Mouse (Mus musculus) heart, embryonic 15.5 days (tissue): ENCODE results near the gene Olfr631. TPM values are rescaled to one million over a fixed set of nuclear protein-coding genes. Genes with fewer than 3 reads are reported as not detected.
"Not testable (repeated sequence)": the region's sequence is repeated elsewhere in the genome, so short reads cannot be mapped to it uniquely, and the experiment has no call there.

Experiments
- ATAC-seq: fragments of 200-750 bp; cut with Nextera tagmentation; replicated peaks from 2 replicates; pipeline ENCODE4 v1.8.0; 2017; ENCODE audit warnings: low read depth, moderate TSS enrichment; ENCODE audit not compliant: insufficient number of reproducible peaks, insufficient read depth, low FRiP score
- H3K27ac ChIP-seq: fragments of 300-500 bp; sonication (generic); 2 replicates; pipeline ENCODE4 v1.5.1; 2015; ENCODE audit warnings: mild to moderate bottlenecking, inconsistent platforms
- H3K27me3 ChIP-seq: fragments of 300-500 bp; sonication (generic); 2 replicates; pipeline ENCODE4 v1.6.1; 2015; ENCODE audit warnings: inconsistent platforms
- H3K36me3 ChIP-seq: fragments of 300-500 bp; sonication (generic); 2 replicates; pipeline ENCODE4 v1.6.1; 2015; ENCODE audit warnings: mild to moderate bottlenecking, inconsistent platforms
- H3K4me1 ChIP-seq: fragments of 300-500 bp; sonication (generic); replicated peaks from 2 replicates; pipeline ENCODE4 v1.6.1; 2015; ENCODE audit warnings: inconsistent platforms
- H3K4me2 ChIP-seq: fragments of 300-500 bp; sonication (generic); 2 replicates; pipeline ENCODE4 v1.6.1; 2015; ENCODE audit warnings: inconsistent platforms, mild to moderate bottlenecking, moderate library complexity
- H3K4me3 ChIP-seq: fragments of 300-500 bp; sonication (generic); 2 replicates; pipeline ENCODE4 v1.5.1; 2015; ENCODE audit warnings: mild to moderate bottlenecking, inconsistent platforms
- H3K9ac ChIP-seq: fragments of 300-500 bp; sonication (generic); 2 replicates; pipeline ENCODE4 v1.6.1; 2015; ENCODE audit warnings: mild to moderate bottlenecking, inconsistent platforms
- H3K9me3 ChIP-seq: fragments of 300-500 bp; sonication (generic); replicated peaks from 2 replicates; pipeline ENCODE4 v1.6.1; 2016; ENCODE audit warnings: inconsistent platforms
- WGBS: fragments of 180-500 bp; shearing (Covaris S2); methylation state at CpG from one replicate; pipeline ENCODE4 v1.1.7; 2015; ENCODE audit warnings: mixed read lengths; 5-methylcytosine and 5-hydroxymethylcytosine counted together
- polyA plus RNA-seq: library from polyadenylated mRNA; unstranded; fragments of >200 nt; fragmentation: Nextera tagmentation; extraction: Ambion mirVana; gene quantifications from 2 replicates; pipeline ENCODE4 v1.2.1, GENCODE M21; 2015

Olfr631 gene
- not detected in 2 replicates for polyA plus RNA-seq

GRCm38 (mm10) chr7:103928525-103928924, at the start of gene Olfr631:
Gene Olfr631 (plus strand): TSS chr7:103928825.
- H3K4me2 ChIP-seq = no peak within 1 kb of the TSS
- no peak within 1 kb of the TSS for H3K27ac ChIP-seq
- H3K27me3 ChIP-seq = no peaks in the 10 kb centered on the region
- H3K4me3 ChIP-seq = no peak within 1 kb of the TSS
- H3K9me3 ChIP-seq = no peaks in the 10 kb centered on the region
- no peak within 1 kb of the TSS for H3K9ac ChIP-seq
- ATAC-seq = no peak
- no peaks in the 10 kb centered on the region for H3K36me3 ChIP-seq
- no peaks in the 10 kb centered on the region for H3K4me1 ChIP-seq

GRCm38 (mm10) chr7:103886152-103886551, 42.5 kb upstream of the Olfr631 start, which contains the start of gene Olfr66:
Gene Olfr66 (minus strand): TSS chr7:103886252.
- H3K27ac ChIP-seq = no peak within 1 kb of the TSS
- H3K9me3 ChIP-seq = no peaks in the 10 kb centered on the region
- no peaks in the 10 kb centered on the region for H3K27me3 ChIP-seq
- H3K36me3 ChIP-seq = no peaks in the 10 kb centered on the region
- no peak within 1 kb of the TSS for H3K4me3 ChIP-seq
- no peaks in the 10 kb centered on the region for H3K4me1 ChIP-seq
- H3K4me2 ChIP-seq = no peak within 1 kb of the TSS
- H3K9ac ChIP-seq = no peak within 1 kb of the TSS
- no peak for ATAC-seq

GRCm38 (mm10) chr7:103894385-103894784, 34.2 kb upstream of the Olfr631 start, which contains the start of gene Olfr64:
Gene Olfr64 (minus strand): TSS chr7:103894485.
- no peak for ATAC-seq
- Histone ChIP-seq H3K9me3 (no peaks in the 10 kb centered on the region), H3K4me1 (no peaks in the 10 kb centered on the region), H3K9ac (no peak within 1 kb of the TSS), H3K27me3 (no peaks in the 10 kb centered on the region), H3K4me3 (no peak within 1 kb of the TSS), H3K4me2 (no peak within 1 kb of the TSS), H3K36me3 (no peaks in the 10 kb centered on the region), H3K27ac (no peak within 1 kb of the TSS)
- WGBS = 63% methylated on average over 1 of the region's 1 CpGs

- no peak for ATAC-seq
- no peaks in the 10 kb centered on the region for H3K27me3 ChIP-seq
- H3K4me2 ChIP-seq = no peak within 1 kb of the TSS
- H3K36me3 ChIP-seq = no peaks in the 10 kb centered on the region
- no peak within 1 kb of the TSS for H3K4me3 ChIP-seq
- no peaks in the 10 kb centered on the region for H3K4me1 ChIP-seq
- no peak within 1 kb of the TSS for H3K27ac ChIP-seq
- no peak within 1 kb of the TSS for H3K9ac ChIP-seq
- H3K9me3 ChIP-seq = no peaks in the 10 kb centered on the region
- 59% methylated on average over 2 of the region's 2 CpGs for WGBS
Measured at GRCm38 (mm10) chr7:103903187-103903586, 25.4 kb upstream of the Olfr631 start, which contains the start of gene Olfr65. Gene Olfr65 (plus strand): TSS chr7:103903487.

GRCm38 (mm10) chr7:103910047-103910446, 18.6 kb upstream of the Olfr631 start:
- Histone ChIP-seq H3K4me1 (peaks cover 8% of the 10 kb centered on the region), H3K9ac (no peak overlapping the region), H3K9me3 (no peaks in the 10 kb centered on the region), H3K27me3 (no peaks in the 10 kb centered on the region), H3K36me3 (no peaks in the 10 kb centered on the region), H3K4me3 (no peak overlapping the region), H3K27ac (no peak overlapping the region; the same call in 1 of the 2 replicates), H3K4me2 (no peak overlapping the region)
- peak; percentile 80 for ATAC-seq
- 6% methylated on average over 3 of the region's 3 CpGs for WGBS

GRCm38 (mm10) chr7:103912969-103913511, 15.6 kb upstream of the Olfr631 start:
- Histone ChIP-seq H3K36me3 (no peaks in the 10 kb centered on the region), H3K27ac (no peak overlapping the region), H3K9ac (no peak overlapping the region), H3K9me3 (no peaks in the 10 kb centered on the region), H3K4me3 (no peak overlapping the region), H3K27me3 (no peaks in the 10 kb centered on the region), H3K4me2 (no peak overlapping the region), H3K4me1 (peaks cover 8% of the 10 kb centered on the region)
- ATAC-seq = no peak
- 39% methylated on average over 8 of the region's 8 CpGs for WGBS

- Histone ChIP-seq H3K9ac (no peak overlapping the region), H3K4me3 (no peak overlapping the region), H3K27ac (no peak overlapping the region), H3K36me3 (no peaks in the 10 kb centered on the region), H3K9me3 (no peaks in the 10 kb centered on the region), H3K27me3 (no peaks in the 10 kb centered on the region), H3K4me1 (no peaks in the 10 kb centered on the region), H3K4me2 (no peak overlapping the region)
- ATAC-seq = no peak
Measured at GRCm38 (mm10) chr7:103915338-103915737, 13.3 kb upstream of the Olfr631 start.

GRCm38 (mm10) chr7:103934264-103934663, 5.6 kb downstream of the Olfr631 start, which contains the start of gene Olfr632:
Gene Olfr632 (plus strand): TSS chr7:103934347.
- Histone ChIP-seq H3K36me3 (no peaks in the 10 kb centered on the region), H3K9me3 (no peaks in the 10 kb centered on the region), H3K9ac (no peak within 1 kb of the TSS), H3K4me2 (no peak within 1 kb of the TSS), H3K27me3 (no peaks in the 10 kb centered on the region), H3K4me1 (no peaks in the 10 kb centered on the region), H3K27ac (no peak within 1 kb of the TSS), H3K4me3 (no peak within 1 kb of the TSS)
- no peak for ATAC-seq
- WGBS = 57% methylated on average over 2 of the region's 2 CpGs

GRCm38 (mm10) chr7:103942730-103943129, 14.1 kb downstream of the Olfr631 start:
- no peak for ATAC-seq
- Histone ChIP-seq H3K4me1 (no peaks in the 10 kb centered on the region), H3K9me3 (no peaks in the 10 kb centered on the region), H3K27me3 (no peaks in the 10 kb centered on the region), H3K27ac (no peak overlapping the region), H3K9ac (no peak overlapping the region), H3K4me2 (no peak overlapping the region), H3K36me3 (no peaks in the 10 kb centered on the region), H3K4me3 (no peak overlapping the region)
- WGBS = 21% methylated on average over 2 of the region's 2 CpGs

- H3K4me3 ChIP-seq = no peak within 1 kb of the TSS
- no peak for ATAC-seq
Measured at GRCm38 (mm10) chr7:103944137-103944536, 15.5 kb downstream of the Olfr631 start, which contains the start of gene Olfr633. Gene Olfr633 (plus strand): TSS chr7:103944437.

GRCm38 (mm10) chr7:103966873-103967272, 38.2 kb downstream of the Olfr631 start:
- not testable (repeated sequence) for H3K9me3 ChIP-seq, H3K9ac ChIP-seq, H3K36me3 ChIP-seq, H3K4me1 ChIP-seq, H3K4me2 ChIP-seq, H3K4me3 ChIP-seq, H3K27ac ChIP-seq, ATAC-seq, H3K27me3 ChIP-seq
- 90% methylated on average over 22 of the region's 22 CpGs for WGBS

More at GRCm38 (mm10) chr7:103944137-103944536, 15.5 kb downstream of the Olfr631 start, which contains the start of gene Olfr633:
- no peak within 1 kb of the TSS for H3K9ac ChIP-seq
- H3K27ac ChIP-seq = no peak within 1 kb of the TSS
- no peaks in the 10 kb centered on the region for H3K9me3 ChIP-seq
- H3K4me2 ChIP-seq = no peak within 1 kb of the TSS
- H3K4me1 ChIP-seq = no peaks in the 10 kb centered on the region
- H3K27me3 ChIP-seq = no peaks in the 10 kb centered on the region
- no peaks in the 10 kb centered on the region for H3K36me3 ChIP-seq

GRCm38 (mm10) chr7:103970852-103971251, 42.2 kb downstream of the Olfr631 start, which contains the start of gene Olfr635:
Gene Olfr635 (plus strand): TSS chr7:103971152.
- no peaks in the 10 kb centered on the region for H3K9me3 ChIP-seq
- WGBS = 76% methylated on average over 1 of the region's 1 CpGs
- H3K27ac ChIP-seq = no peak within 1 kb of the TSS
- no peak within 1 kb of the TSS for H3K4me3 ChIP-seq
- H3K27me3 ChIP-seq = no peaks in the 10 kb centered on the region
- H3K36me3 ChIP-seq = no peaks in the 10 kb centered on the region
- H3K4me2 ChIP-seq = no peak within 1 kb of the TSS
- no peaks in the 10 kb centered on the region for H3K4me1 ChIP-seq
- no peak within 1 kb of the TSS for H3K9ac ChIP-seq
- ATAC-seq = no peak
